Mouse (Mus musculus): ENCODE data around the gene Vegfd. TPM values are rescaled to one million over a fixed set of nuclear protein-coding genes. Genes with fewer than 3 reads are reported as not detected.
A peak's percentile ranks its signal among the peaks of the same experiment; 100 is the strongest.

Gene Vegfd
- total RNA-seq, 2 experiments from 2014 or later: 11.7 to 19.3 TPM

GRCm38 (mm10) chrX:164418008-164418407, 44.8 kb downstream of the Vegfd start:
- no peak for ATAC-seq (replicated peaks; ENCODE audit: low FRiP score, poor library complexity, severe bottlenecking)

DNA sequence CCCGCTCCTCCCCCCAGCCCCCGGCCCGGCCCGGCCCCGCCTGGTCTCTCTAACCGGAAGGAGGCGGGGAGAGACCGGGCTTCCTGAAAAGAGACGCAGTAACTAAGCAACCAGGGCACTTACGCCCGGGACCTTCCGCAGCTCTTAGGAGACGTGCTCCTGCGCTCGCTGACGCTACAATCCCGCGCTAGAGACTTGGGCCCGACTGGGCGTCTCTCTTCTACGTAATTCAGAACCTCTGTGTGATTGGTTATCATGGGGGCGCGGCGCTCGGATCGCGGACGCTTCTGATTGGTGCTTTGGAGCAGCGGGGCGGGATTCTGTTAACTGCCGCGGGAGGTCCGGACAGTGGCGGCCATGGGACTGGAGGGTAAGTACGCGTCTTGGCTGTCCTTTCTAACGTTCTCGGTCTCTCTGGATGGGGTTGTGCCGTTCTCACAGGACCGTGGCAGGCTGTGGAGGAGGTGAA, 46.3 kb downstream of the Vegfd start, which contains the start of gene Piga:
Piga (plus strand) TSS at position 317 of the 469 bp plus-strand sequence.
- peak; percentile 97 for ATAC-seq (replicated peaks; ENCODE audit: low FRiP score, poor library complexity, severe bottlenecking)

GRCm38 (mm10) chrX:164419955-164420354, 46.8 kb downstream of the Vegfd start:
- ATAC-seq (replicated peaks; ENCODE audit: low FRiP score, poor library complexity, severe bottlenecking): peak; percentile 41

DNA sequence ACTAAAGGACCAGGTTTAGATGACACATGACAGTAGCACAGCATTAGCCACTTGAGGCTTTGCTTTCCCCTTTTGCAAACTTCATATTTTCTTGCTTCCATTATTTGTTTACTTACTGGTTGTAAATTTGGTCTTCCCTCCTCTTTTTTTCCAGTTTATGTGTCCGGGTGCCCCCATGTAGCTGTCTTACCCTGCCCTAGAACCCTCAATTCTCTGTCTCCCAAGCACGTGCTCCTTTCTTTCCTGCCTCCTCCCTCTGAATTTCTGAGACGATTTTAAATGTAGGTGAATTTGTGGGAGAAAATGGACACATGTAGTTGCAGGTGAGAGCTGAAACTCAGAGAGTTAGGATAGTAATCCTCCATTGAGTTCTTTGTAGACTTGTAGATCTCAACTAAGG, 47.3 kb downstream of the Vegfd start:
- ATAC-seq (replicated peaks; ENCODE audit: low FRiP score, poor library complexity, severe bottlenecking): no peak

DNA sequence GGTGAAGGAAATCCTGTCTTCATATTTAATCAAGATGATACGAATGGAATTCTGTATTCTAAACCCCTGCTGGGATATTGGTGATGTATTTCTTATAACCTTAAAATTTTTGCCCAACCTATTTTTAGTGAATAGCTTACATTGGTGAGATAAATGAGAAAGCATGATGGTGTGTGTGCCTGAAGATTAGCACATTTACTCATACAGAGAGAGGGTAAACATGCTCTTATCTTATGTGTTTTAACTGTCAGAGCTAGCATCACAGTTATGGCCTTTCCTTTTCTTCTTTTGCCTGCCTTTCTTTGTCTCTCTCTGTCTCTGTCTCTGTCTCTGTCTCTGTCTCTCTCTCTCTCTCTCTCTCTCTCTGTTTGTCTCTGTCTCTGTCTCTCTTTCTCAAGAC, 51.6 kb downstream of the Vegfd start:
- peak; percentile 86 for ATAC-seq (replicated peaks; ENCODE audit: low FRiP score, poor library complexity, severe bottlenecking)

DNA sequence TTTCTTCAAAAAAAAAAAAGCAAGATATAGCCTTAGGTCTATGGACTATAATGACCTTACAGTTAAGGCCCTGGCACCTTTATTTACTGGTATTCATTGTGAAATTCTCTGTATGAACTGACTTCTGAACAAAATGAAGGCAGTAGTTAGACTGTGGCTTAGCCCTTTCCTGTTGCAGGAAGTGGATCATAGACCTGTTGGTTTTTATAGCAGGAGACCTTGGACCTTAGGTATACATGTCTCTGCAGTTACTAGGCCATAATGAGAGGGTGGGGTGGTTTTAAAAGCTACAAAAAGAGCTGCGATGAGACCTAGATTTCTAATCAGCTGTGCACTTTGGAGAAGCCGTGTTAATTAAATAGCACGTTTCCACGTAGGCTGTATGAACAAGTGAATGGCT, 54.1 kb downstream of the Vegfd start:
- ATAC-seq (replicated peaks; ENCODE audit: low FRiP score, poor library complexity, severe bottlenecking): no peak

DNA sequence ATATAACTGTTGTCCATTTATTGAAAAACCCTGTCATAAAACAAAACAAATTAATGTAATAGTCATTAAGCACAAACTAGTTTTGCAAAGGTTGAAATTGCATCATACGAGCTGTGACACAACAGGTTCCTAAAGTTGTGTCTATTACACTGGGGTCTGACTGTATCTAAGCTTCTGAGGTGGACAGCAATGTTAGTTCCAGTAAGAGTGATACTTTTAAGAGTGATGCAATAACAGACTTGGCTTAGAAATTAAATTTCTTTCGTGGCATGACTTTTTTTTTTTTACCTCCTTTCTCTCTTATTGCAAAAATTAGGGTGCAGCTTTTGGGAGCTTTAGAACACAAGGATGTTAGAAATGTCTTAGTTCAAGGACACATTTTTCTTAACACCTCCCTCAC, 55.0 kb downstream of the Vegfd start:
- no peak for ATAC-seq (replicated peaks; ENCODE audit: low FRiP score, poor library complexity, severe bottlenecking)

DNA sequence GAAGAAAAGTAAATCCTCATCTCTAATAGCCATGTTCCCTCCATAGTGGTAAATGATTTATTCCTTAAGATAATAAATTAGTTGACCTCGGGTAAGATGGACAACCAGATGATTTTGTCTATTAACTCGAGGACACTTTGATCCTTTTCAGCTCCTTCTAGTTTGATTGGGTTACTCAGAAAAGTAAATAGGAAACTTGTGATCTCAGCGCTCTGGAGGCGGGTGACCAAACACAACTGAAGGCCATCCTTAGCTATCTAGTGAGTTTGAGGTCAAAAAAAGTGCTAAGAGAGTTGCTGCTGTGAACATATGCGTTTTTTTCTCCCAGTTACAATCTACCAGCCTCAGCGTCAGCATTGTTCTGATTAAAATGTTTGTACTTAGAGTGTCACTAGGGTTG, 57.4 kb downstream of the Vegfd start:
- no peak for ATAC-seq (replicated peaks; ENCODE audit: low FRiP score, poor library complexity, severe bottlenecking)

DNA sequence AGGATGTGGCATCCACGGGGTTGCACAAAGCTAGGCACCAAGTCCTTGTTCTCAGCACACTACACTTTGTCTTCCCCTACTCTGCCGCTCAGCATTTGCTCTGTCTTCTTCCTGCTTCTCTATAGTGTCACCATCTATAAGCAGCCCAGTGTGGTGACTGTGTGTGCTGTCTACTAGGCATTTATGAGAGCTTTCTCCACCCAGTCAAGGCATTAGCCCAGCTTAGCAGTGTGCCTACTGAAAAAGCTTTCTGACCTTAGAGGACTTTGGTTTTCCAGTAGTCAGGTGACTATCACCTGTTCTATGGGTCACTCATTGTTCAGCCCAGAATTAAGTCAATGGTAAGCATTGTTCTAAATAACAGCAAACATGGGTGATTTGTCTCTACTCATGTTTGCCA, 58.0 kb downstream of the Vegfd start:
- no peak for ATAC-seq (replicated peaks; ENCODE audit: low FRiP score, poor library complexity, severe bottlenecking)

GRCm38 (mm10) chrX:164431541-164431940, 58.4 kb downstream of the Vegfd start:
- ATAC-seq (replicated peaks; ENCODE audit: low FRiP score, poor library complexity, severe bottlenecking): no peak

DNA sequence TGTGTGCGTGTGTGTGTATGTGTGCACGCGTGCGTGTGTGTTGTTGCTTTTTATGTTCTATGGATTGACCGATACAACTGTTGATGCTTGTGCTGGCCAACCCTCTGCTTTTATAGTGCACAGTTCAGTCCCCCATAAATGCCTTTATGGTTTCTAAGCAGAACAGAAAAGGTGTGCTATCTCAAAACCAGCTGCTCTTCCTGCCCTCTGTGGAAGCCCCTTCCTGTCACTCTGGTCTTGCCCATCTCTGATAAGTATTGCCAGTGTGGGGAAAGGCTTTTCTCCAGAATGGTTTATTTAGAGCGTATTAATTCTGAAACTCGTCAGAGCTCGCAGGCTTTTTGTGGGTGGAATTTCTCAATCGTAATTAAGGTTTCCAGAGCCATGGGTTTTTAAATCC, 59.5 kb downstream of the Vegfd start:
- ATAC-seq (replicated peaks; ENCODE audit: low FRiP score, poor library complexity, severe bottlenecking): no peak

DNA sequence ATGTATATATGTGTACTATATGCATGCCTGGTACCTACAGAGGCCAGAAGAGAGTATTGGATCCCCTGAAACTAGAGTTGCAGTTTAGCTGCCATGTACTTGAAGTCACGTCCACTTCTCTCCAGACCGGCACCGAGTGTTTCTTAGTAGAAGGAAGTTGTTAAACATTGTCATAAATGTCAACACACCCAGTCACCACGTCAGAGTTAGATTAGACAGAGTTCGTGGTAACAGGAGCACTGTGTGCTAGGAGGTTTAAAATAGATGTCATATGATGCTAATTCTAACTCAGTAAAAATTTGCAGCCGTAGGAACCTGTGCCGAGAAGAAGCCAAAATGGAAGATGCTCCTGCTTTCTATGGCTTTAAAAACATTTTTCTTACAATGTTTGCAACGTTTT, 63.5 kb downstream of the Vegfd start, which contains the start of gene Asb11:
Asb11 (plus strand) TSS at position 286 of the 400 bp plus-strand sequence.
- no peak for ATAC-seq (replicated peaks; ENCODE audit: low FRiP score, poor library complexity, severe bottlenecking)

GRCm38 (mm10) chrX:164439462-164439861, 66.3 kb downstream of the Vegfd start:
- no peak for ATAC-seq (replicated peaks; ENCODE audit: low FRiP score, poor library complexity, severe bottlenecking)

DNA sequence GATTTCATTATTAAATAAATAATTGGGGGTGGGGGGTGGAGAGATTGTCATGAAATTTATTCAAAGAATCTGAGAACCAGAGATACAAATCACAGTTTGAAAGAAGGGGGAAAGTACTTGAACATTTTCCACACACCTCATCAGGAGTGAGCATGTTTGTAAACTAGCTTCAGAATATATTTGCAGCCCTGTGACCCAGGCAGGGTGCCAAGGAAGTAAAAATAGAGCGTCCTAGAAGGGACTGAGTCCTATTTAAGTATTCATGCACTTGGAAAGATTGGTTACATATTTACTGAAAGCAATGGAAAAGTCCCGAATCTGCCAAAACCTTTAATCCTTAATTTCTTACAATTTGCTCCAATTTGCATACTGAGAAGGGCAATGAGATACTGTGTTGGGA, 67.0 kb downstream of the Vegfd start:
- no peak for ATAC-seq (replicated peaks; ENCODE audit: low FRiP score, poor library complexity, severe bottlenecking)

DNA sequence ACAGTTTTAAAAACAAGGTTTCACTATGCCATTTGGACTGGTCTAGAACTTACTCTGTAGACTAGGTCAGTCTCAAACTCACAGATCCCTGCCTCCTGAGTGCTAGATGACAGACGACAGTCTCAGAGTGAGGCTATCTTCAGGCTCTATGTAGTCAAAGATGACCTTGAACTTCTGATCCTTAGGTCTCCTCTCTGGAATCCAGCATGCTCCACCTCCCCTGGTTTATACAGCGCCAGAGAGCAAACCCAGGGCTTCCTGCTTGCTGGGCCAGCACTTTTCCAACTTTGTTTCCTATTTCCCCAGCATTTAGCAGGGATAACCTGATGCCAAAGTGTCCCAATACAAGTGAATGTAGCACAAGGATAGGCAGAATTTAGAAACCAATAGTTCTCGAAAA, 67.5 kb downstream of the Vegfd start:
- ATAC-seq (replicated peaks; ENCODE audit: low FRiP score, poor library complexity, severe bottlenecking): no peak

DNA sequence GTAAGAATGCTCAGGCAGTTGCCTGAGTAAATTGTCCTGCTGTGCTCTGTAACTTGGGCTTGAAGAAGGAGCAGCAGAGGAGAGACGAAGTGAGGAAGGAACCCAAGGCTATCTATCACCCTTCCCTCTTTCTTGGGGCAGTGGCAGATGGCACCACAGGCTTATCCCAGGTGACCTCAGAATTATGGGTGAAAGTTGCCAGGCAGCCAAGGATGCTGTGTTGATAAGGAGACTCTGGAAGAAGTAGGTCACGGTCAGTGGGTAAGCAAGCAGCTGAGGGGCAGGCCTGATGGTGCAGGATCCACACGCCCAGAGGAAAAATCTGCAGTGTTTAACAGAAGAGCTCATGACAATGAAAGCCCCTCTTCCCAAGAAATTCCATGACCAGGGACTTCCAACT, 68.1 kb downstream of the Vegfd start:
- ATAC-seq (replicated peaks; ENCODE audit: low FRiP score, poor library complexity, severe bottlenecking): no peak

- ATAC-seq (replicated peaks; ENCODE audit: low FRiP score, poor library complexity, severe bottlenecking): no peak
Observed at GRCm38 (mm10) chrX:164445601-164446000, 72.4 kb downstream of the Vegfd start.

- no peak for ATAC-seq (replicated peaks; ENCODE audit: low FRiP score, poor library complexity, severe bottlenecking)
Observed at GRCm38 (mm10) chrX:164446106-164446551, 73.0 kb downstream of the Vegfd start.

- ATAC-seq (replicated peaks; ENCODE audit: low FRiP score, poor library complexity, severe bottlenecking): peak; percentile 46; the same call in 1 of the 2 replicates
Observed at GRCm38 (mm10) chrX:164446835-164447681, 73.9 kb downstream of the Vegfd start.

GRCm38 (mm10) chrX:164447682-164448071, 74.5 kb downstream of the Vegfd start:
- peak; percentile 94 for ATAC-seq (replicated peaks; ENCODE audit: low FRiP score, poor library complexity, severe bottlenecking)

DNA sequence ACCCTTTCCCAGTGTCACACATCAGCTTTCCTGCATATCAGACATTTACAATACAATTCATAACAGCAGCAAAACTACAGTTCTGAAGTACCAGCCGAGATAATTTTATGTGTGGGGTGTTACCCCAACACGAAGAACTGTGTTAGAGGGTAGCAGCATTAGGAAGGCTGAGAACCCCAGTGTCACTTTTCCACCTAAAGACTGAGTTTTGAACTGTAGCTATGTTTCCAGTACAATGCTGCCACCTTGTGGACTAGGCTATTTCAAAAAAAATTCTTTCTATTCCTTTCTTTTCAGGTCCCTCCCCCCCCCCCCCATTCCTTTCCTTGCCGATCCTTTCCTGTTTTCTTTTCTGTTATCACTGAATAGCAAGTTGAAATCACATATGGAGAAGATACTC, 76.0 kb downstream of the Vegfd start:
- ATAC-seq (replicated peaks; ENCODE audit: low FRiP score, poor library complexity, severe bottlenecking): peak; percentile 54; the same call in 1 of the 2 replicates
